Mouse (Mus musculus): Measurements from ENCODE around the gene Fgfr2. TPM values are rescaled to one million over a fixed set of nuclear protein-coding genes. Genes with fewer than 3 reads are reported as not detected.

Fgfr2 gene
- polyA plus RNA-seq, 1 experiment from 2014 or later, result 86.9 TPM

GRCm38 (mm10) chr7:132763351-132763750, 359.8 kb downstream of the Fgfr2 start:
- Histone ChIP-seq H3K4me1 (ENCODE audit: control insufficient read depth, insufficient read depth, low read length) (peaks cover 9% of the 10 kb centered on the region; the same call in 1 of the 2 replicates), H3K9ac (ENCODE audit: low read length) (no peak overlapping the region), H3K9me3 (ENCODE audit: control insufficient read depth, low read length) (no peaks in the 10 kb centered on the region), H3K27ac (ENCODE audit: low read depth, low read length) (no peak overlapping the region), H3K27me3 (ENCODE audit: control insufficient read depth, insufficient read depth, low read length) (no peaks in the 10 kb centered on the region), H3K36me3 (ENCODE audit: control insufficient read depth, insufficient read depth, low read length) (no peaks in the 10 kb centered on the region), H3K4me3 (ENCODE audit: low read depth, low read length) (no peak overlapping the region), H3K4me2 (ENCODE audit: low read depth) (no peak overlapping the region)
- DNase-seq (ENCODE audit: low spot score) (no peak), ATAC-seq (ENCODE audit: insufficient read depth, low FRiP score, low TSS enrichment) (no peak)
- WGBS, result 91% methylated on average over 6 of the region's 6 CpGs

GRCm38 (mm10) chr7:132761409-132761808, 361.7 kb downstream of the Fgfr2 start:
- Histone ChIP-seq H3K4me1 (ENCODE audit: control insufficient read depth, insufficient read depth, low read length) (no peaks in the 10 kb centered on the region), H3K27ac (ENCODE audit: low read depth, low read length) (no peak overlapping the region), H3K4me3 (ENCODE audit: low read depth, low read length) (no peak overlapping the region), H3K9ac (ENCODE audit: low read length) (no peak overlapping the region), H3K27me3 (ENCODE audit: control insufficient read depth, insufficient read depth, low read length) (no peaks in the 10 kb centered on the region), H3K36me3 (ENCODE audit: control insufficient read depth, insufficient read depth, low read length) (no peaks in the 10 kb centered on the region), H3K4me2 (ENCODE audit: low read depth) (no peak overlapping the region), H3K9me3 (ENCODE audit: control insufficient read depth, low read length) (no peaks in the 10 kb centered on the region)
- no peak for DNase-seq (ENCODE audit: low spot score)
- WGBS, result 89% methylated on average over 2 of the region's 2 CpGs
- no peak for ATAC-seq (ENCODE audit: insufficient read depth, low FRiP score, low TSS enrichment)

GRCm38 (mm10) chr7:132760589-132761180, 362.5 kb downstream of the Fgfr2 start:
- Histone ChIP-seq H3K4me3 (ENCODE audit: low read depth, low read length) (no peak overlapping the region), H3K27ac (ENCODE audit: low read depth, low read length) (no peak overlapping the region), H3K36me3 (ENCODE audit: control insufficient read depth, insufficient read depth, low read length) (no peaks in the 10 kb centered on the region), H3K9me3 (ENCODE audit: control insufficient read depth, low read length) (no peaks in the 10 kb centered on the region), H3K9ac (ENCODE audit: low read length) (no peak overlapping the region), H3K4me1 (ENCODE audit: control insufficient read depth, insufficient read depth, low read length) (no peaks in the 10 kb centered on the region), H3K4me2 (ENCODE audit: low read depth) (no peak overlapping the region), H3K27me3 (ENCODE audit: control insufficient read depth, insufficient read depth, low read length) (no peaks in the 10 kb centered on the region)
- WGBS, result 91% methylated on average over 6 of the region's 6 CpGs
- no peak for DNase-seq (ENCODE audit: low spot score)
- ATAC-seq (ENCODE audit: insufficient read depth, low FRiP score, low TSS enrichment), result no peak

GRCm38 (mm10) chr7:132759926-132760325, 363.2 kb downstream of the Fgfr2 start:
- DNase-seq (ENCODE audit: low spot score), result no peak
- no peak overlapping the region for H3K4me3 ChIP-seq (ENCODE audit: low read depth, low read length)
- H3K9me3 ChIP-seq (ENCODE audit: control insufficient read depth, low read length), result no peaks in the 10 kb centered on the region
- H3K4me1 ChIP-seq (ENCODE audit: control insufficient read depth, insufficient read depth, low read length), result peaks cover under 1% of the 10 kb centered on the region; the same call in 1 of the 2 replicates
- H3K36me3 ChIP-seq (ENCODE audit: control insufficient read depth, insufficient read depth, low read length), result no peaks in the 10 kb centered on the region
- H3K27ac ChIP-seq (ENCODE audit: low read depth, low read length), result no peak overlapping the region
- no peaks in the 10 kb centered on the region for H3K27me3 ChIP-seq (ENCODE audit: control insufficient read depth, insufficient read depth, low read length)
- WGBS, result 78% methylated on average over 6 of the region's 6 CpGs
- no peak for ATAC-seq (ENCODE audit: insufficient read depth, low FRiP score, low TSS enrichment)
- no peak overlapping the region for H3K4me2 ChIP-seq (ENCODE audit: low read depth)
- no peak overlapping the region for H3K9ac ChIP-seq (ENCODE audit: low read length)

GRCm38 (mm10) chr7:132759405-132759891, 363.7 kb downstream of the Fgfr2 start:
- H3K4me3 ChIP-seq (ENCODE audit: low read depth, low read length), result no peak overlapping the region
- 95% methylated on average over 22 of the region's 22 CpGs for WGBS
- H3K27me3 ChIP-seq (ENCODE audit: control insufficient read depth, insufficient read depth, low read length), result no peaks in the 10 kb centered on the region
- no peak overlapping the region for H3K27ac ChIP-seq (ENCODE audit: low read depth, low read length)
- H3K9me3 ChIP-seq (ENCODE audit: control insufficient read depth, low read length), result no peaks in the 10 kb centered on the region
- H3K4me1 ChIP-seq (ENCODE audit: control insufficient read depth, insufficient read depth, low read length), result peaks cover 6% of the 10 kb centered on the region
- H3K36me3 ChIP-seq (ENCODE audit: control insufficient read depth, insufficient read depth, low read length), result no peaks in the 10 kb centered on the region
- no peak for ATAC-seq (ENCODE audit: insufficient read depth, low FRiP score, low TSS enrichment)
- H3K4me2 ChIP-seq (ENCODE audit: low read depth), result no peak overlapping the region
- no peak for DNase-seq (ENCODE audit: low spot score)
- H3K9ac ChIP-seq (ENCODE audit: low read length), result no peak overlapping the region

GRCm38 (mm10) chr7:132758875-132759274, 364.3 kb downstream of the Fgfr2 start:
- Histone ChIP-seq H3K4me1 (ENCODE audit: control insufficient read depth, insufficient read depth, low read length) (peaks cover 11% of the 10 kb centered on the region), H3K27me3 (ENCODE audit: control insufficient read depth, insufficient read depth, low read length) (no peaks in the 10 kb centered on the region), H3K27ac (ENCODE audit: low read depth, low read length) (no peak overlapping the region), H3K4me3 (ENCODE audit: low read depth, low read length) (no peak overlapping the region), H3K36me3 (ENCODE audit: control insufficient read depth, insufficient read depth, low read length) (no peaks in the 10 kb centered on the region), H3K4me2 (ENCODE audit: low read depth) (no peak overlapping the region), H3K9me3 (ENCODE audit: control insufficient read depth, low read length) (no peaks in the 10 kb centered on the region), H3K9ac (ENCODE audit: low read length) (no peak overlapping the region)
- ATAC-seq (ENCODE audit: insufficient read depth, low FRiP score, low TSS enrichment), result no peak
- 87% methylated on average over 5 of the region's 5 CpGs for WGBS
- DNase-seq (ENCODE audit: low spot score), result no peak

- H3K4me2 ChIP-seq (ENCODE audit: low read depth), result no peak overlapping the region
- H3K4me1 ChIP-seq (ENCODE audit: control insufficient read depth, insufficient read depth, low read length), result peaks cover 16% of the 10 kb centered on the region
- no peaks in the 10 kb centered on the region for H3K9me3 ChIP-seq (ENCODE audit: control insufficient read depth, low read length)
- ATAC-seq (ENCODE audit: insufficient read depth, low FRiP score, low TSS enrichment), result no peak
- no peak overlapping the region for H3K9ac ChIP-seq (ENCODE audit: low read length)
- no peaks in the 10 kb centered on the region for H3K36me3 ChIP-seq (ENCODE audit: control insufficient read depth, insufficient read depth, low read length)
- no peaks in the 10 kb centered on the region for H3K27me3 ChIP-seq (ENCODE audit: control insufficient read depth, insufficient read depth, low read length)
- no peak overlapping the region for H3K27ac ChIP-seq (ENCODE audit: low read depth, low read length)
- DNase-seq (ENCODE audit: low spot score), result no peak
- 91% methylated on average over 5 of the region's 5 CpGs for WGBS
- no peak overlapping the region for H3K4me3 ChIP-seq (ENCODE audit: low read depth, low read length)
Observed at GRCm38 (mm10) chr7:132756325-132756724, 366.8 kb downstream of the Fgfr2 start.

GRCm38 (mm10) chr7:132754389-132754750, 368.8 kb downstream of the Fgfr2 start:
- H3K4me3 ChIP-seq (ENCODE audit: low read depth, low read length), result no peak overlapping the region
- 76% methylated on average over 3 of the region's 3 CpGs for WGBS
- H3K27ac ChIP-seq (ENCODE audit: low read depth, low read length), result no peak overlapping the region
- H3K9ac ChIP-seq (ENCODE audit: low read length), result no peak overlapping the region
- H3K4me2 ChIP-seq (ENCODE audit: low read depth), result no peak overlapping the region
- peaks cover 16% of the 10 kb centered on the region for H3K4me1 ChIP-seq (ENCODE audit: control insufficient read depth, insufficient read depth, low read length)
- no peak for DNase-seq (ENCODE audit: low spot score)
- H3K36me3 ChIP-seq (ENCODE audit: control insufficient read depth, insufficient read depth, low read length), result no peaks in the 10 kb centered on the region
- H3K27me3 ChIP-seq (ENCODE audit: control insufficient read depth, insufficient read depth, low read length), result no peaks in the 10 kb centered on the region
- H3K9me3 ChIP-seq (ENCODE audit: control insufficient read depth, low read length), result no peaks in the 10 kb centered on the region
- no peak for ATAC-seq (ENCODE audit: insufficient read depth, low FRiP score, low TSS enrichment)

GRCm38 (mm10) chr7:132753518-132754388, 369.4 kb downstream of the Fgfr2 start:
- no peak overlapping the region for H3K27ac ChIP-seq (ENCODE audit: low read depth, low read length)
- H3K4me3 ChIP-seq (ENCODE audit: low read depth, low read length), result no peak overlapping the region
- peaks cover 16% of the 10 kb centered on the region for H3K4me1 ChIP-seq (ENCODE audit: control insufficient read depth, insufficient read depth, low read length)
- H3K27me3 ChIP-seq (ENCODE audit: control insufficient read depth, insufficient read depth, low read length), result no peaks in the 10 kb centered on the region
- H3K36me3 ChIP-seq (ENCODE audit: control insufficient read depth, insufficient read depth, low read length), result no peaks in the 10 kb centered on the region
- DNase-seq (ENCODE audit: low spot score) (no peak), ATAC-seq (ENCODE audit: insufficient read depth, low FRiP score, low TSS enrichment) (no peak)
- no peak overlapping the region for H3K4me2 ChIP-seq (ENCODE audit: low read depth)
- no peaks in the 10 kb centered on the region for H3K9me3 ChIP-seq (ENCODE audit: control insufficient read depth, low read length)
- H3K9ac ChIP-seq (ENCODE audit: low read length), result no peak overlapping the region
- WGBS, result 59% methylated on average over 4 of the region's 4 CpGs
